Comparison of ENCODE assay signal across 16 mouse cellular contexts in the genomic region with DNA sequence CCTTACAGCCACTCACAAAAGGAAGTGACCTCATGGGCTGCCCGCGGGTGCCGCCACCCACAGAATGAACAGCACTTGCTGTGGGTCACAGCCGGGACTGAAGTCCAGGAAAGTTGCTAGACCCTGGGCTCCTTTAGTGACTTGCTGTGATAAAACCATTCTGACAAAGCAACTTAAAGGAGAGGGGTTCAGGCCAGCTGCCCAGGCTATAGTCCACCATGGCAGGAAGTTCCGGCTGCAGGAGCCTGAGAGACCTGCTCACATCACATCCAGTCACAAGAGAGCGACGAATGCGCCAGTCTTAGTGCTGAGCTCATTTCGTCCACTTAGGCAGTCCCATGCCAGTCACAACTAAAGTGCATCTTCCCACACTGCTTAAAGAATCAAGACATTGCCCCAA.
"Had no signal": no experiment of that assay in that cellular context is flagged by ENCODE, and none has a peak within 500 bp of the region (broad histone marks: within the 10 kb centered on the region; RNA-seq: fewer than 3 reads in every experiment).

No protein-coding gene starts in this region.

- H3K9ac ChIP-seq: neural tube, embryonic 13.5 days; neural tube, embryonic 15.5 days; stomach, embryonic 15.5 days had no signal

- H3K27ac ChIP-seq: neural tube, embryonic 13.5 days; neural tube, embryonic 15.5 days; stomach, embryonic 15.5 days; stomach, postnatal 0 days had no signal

- DNase-seq: retina, postnatal 1 day; right cerebral cortex, adult 18-20 months; right cerebral cortex, postnatal 14 days; right cerebral cortex, postnatal 25 days; right cerebral cortex, postnatal 4 days; spleen, adult 18-20 months; thymus, adult 18-20 months; thymus, adult 2 months; thymus, postnatal 14 days; thymus, postnatal 25 days; thymus, postnatal 36 days; thymus, postnatal 4 days had no signal

- H3K36me3 ChIP-seq: neural tube, embryonic 13.5 days; neural tube, embryonic 15.5 days; stomach, embryonic 15.5 days had no signal

- H3K27me3 ChIP-seq: neural tube, embryonic 15.5 days; stomach, embryonic 15.5 days had no signal

- H3K4me3 ChIP-seq: neural tube, embryonic 13.5 days; neural tube, embryonic 15.5 days; stomach, embryonic 15.5 days had no signal

- H3K4me2 ChIP-seq: neural tube, embryonic 13.5 days; neural tube, embryonic 15.5 days; stomach, embryonic 15.5 days had no signal

- H3K9me3 ChIP-seq: neural tube, embryonic 13.5 days; neural tube, embryonic 15.5 days; stomach, embryonic 15.5 days had no signal
